Mouse (Mus musculus): ENCODE results near the gene Gm21312. TPM values are rescaled to one million over a fixed set of nuclear protein-coding genes. Genes with fewer than 3 reads are reported as not detected.

The Gm21312 gene
- total RNA-seq (2023; ENCODE audit: inconsistent age), result not detected in 4 replicates

DNA sequence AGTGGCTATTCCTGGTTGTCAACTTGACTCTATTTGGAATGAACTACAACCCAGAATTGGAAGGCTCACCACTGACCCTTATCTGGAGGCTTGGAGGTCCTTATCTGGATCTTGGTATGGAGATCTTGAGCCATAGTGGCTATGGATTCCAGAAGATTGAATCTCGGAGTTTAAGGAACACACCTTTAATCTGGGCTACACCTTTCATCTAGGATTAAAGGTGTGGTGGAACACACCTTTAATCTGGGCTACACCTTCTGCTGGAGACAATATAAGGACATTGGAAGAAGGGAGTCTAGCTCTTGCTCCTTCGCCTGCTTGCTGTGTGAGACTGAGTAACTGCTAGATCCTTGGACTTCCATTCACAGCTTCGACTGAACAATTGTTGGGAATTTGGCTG, at the start of gene Gm21312:
Gm21312 (plus strand) TSS at position 301 of the 400 bp plus-strand sequence.

DNA sequence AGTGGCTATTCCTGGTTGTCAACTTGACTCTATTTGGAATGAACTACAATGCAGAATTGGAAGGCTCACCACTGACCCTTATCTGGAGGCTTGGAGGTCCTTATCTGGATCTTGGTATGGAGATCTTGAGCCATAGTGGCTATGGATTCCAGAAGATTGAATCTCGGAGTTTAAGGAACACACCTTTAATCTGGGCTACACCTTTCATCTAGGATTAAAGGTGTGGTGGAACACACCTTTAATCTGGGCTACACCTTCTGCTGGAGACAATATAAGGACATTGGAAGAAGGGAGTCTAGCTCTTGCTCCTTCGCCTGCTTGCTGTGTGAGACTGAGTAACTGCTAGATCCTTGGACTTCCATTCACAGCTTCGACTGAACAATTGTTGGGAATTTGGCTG, 34.1 kb upstream of the Gm21312 start, which contains the start of gene Gm21293:
Gm21293 (plus strand) TSS at position 301 of the 400 bp plus-strand sequence.

GRCm38 (mm10) chr10:104151197-104151596, 25.6 kb upstream of the Gm21312 start, which contains the start of gene Gm6763:
Gm6763 (plus strand) TSS chr10:104151497.

GRCm38 (mm10) chr10:104159706-104160105, 17.1 kb upstream of the Gm21312 start, which contains the start of gene Gm8764:
Gm8764 (plus strand) TSS chr10:104160006.

DNA sequence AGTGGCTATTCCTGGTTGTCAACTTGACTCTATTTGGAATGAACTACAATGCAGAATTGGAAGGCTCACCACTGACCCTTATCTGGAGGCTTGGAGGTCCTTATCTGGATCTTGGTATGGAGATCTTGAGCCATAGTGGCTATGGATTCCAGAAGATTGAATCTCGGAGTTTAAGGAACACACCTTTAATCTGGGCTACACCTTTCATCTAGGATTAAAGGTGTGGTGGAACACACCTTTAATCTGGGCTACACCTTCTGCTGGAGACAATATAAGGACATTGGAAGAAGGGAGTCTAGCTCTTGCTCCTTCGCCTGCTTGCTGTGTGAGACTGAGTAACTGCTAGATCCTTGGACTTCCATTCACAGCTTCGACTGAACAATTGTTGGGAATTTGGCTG, 8.6 kb upstream of the Gm21312 start, which contains the start of gene Gm21304:
Gm21304 (plus strand) TSS at position 301 of the 400 bp plus-strand sequence.

DNA sequence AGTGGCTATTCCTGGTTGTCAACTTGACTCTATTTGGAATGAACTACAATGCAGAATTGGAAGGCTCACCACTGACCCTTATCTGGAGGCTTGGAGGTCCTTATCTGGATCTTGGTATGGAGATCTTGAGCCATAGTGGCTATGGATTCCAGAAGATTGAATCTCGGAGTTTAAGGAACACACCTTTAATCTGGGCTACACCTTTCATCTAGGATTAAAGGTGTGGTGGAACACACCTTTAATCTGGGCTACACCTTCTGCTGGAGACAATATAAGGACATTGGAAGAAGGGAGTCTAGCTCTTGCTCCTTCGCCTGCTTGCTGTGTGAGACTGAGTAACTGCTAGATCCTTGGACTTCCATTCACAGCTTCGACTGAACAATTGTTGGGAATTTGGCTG, 8.4 kb downstream of the Gm21312 start, which contains the start of gene Gm20765:
Gm20765 (plus strand) TSS at position 301 of the 400 bp plus-strand sequence.

GRCm38 (mm10) chr10:104193742-104194141, 16.9 kb downstream of the Gm21312 start, which contains the start of gene Gm4340:
Gm4340 (plus strand) TSS chr10:104194042.

Other genes with a start within 250 kb of the Gm21312 start
- gene Gm21293, start 34.0 kb upstream of the Gm21312 start, total RNA-seq (2023; ENCODE audit: inconsistent age), result not detected in 4 replicates
- not detected in 4 replicates for gene Gm6763, start 25.5 kb upstream of the Gm21312 start, total RNA-seq (2023; ENCODE audit: inconsistent age)
- not detected in 4 replicates for gene Gm8764, start 17.0 kb upstream of the Gm21312 start, total RNA-seq (2023; ENCODE audit: inconsistent age)
- gene Gm21304, start 8.5 kb upstream of the Gm21312 start, total RNA-seq (2023; ENCODE audit: inconsistent age), result not detected in 4 replicates
- not detected in 4 replicates for gene Gm20765, start 8.5 kb downstream of the Gm21312 start, total RNA-seq (2023; ENCODE audit: inconsistent age)
- not detected in 4 replicates for gene Gm4340, start 17.0 kb downstream of the Gm21312 start, total RNA-seq (2023; ENCODE audit: inconsistent age)

Measured in B cell, adult (primary cell).